Mouse (Mus musculus): ENCODE measurements around the gene Rbm4b. TPM values are rescaled to one million over a fixed set of nuclear protein-coding genes. Genes with fewer than 3 reads are reported as not detected.

Rbm4b gene
- polyA plus RNA-seq, 1 experiment from 2014 or later = 112 TPM

GRCm38 (mm10) chr19:4720112-4720511, 36.2 kb upstream of the Rbm4b start:
- no peak for ATAC-seq (ENCODE audit: insufficient number of reproducible peaks, insufficient read depth, low FRiP score, low TSS enrichment)
- Histone ChIP-seq H3K4me2 (replicated peaks) (no peak overlapping the region), H3K9ac (no peak overlapping the region), H3K36me3 (no peaks in the 10 kb centered on the region), H3K27me3 (peaks cover 11% of the 10 kb centered on the region; the same call in 1 of the 2 replicates), H3K4me1 (0 out of 2 replicates have a peak, but pooled peaks cover 15% of the 10 kb centered on the region), H3K9me3 (0 out of 2 replicates have a peak, but pooled peaks cover 3% of the 10 kb centered on the region), H3K4me3 (no peak overlapping the region), H3K27ac (no peak overlapping the region)
- 76% methylated on average over 15 of the region's 15 CpGs for WGBS

GRCm38 (mm10) chr19:4720671-4721244, 35.5 kb upstream of the Rbm4b start:
- Histone ChIP-seq H3K27ac (no peak overlapping the region), H3K36me3 (no peaks in the 10 kb centered on the region), H3K4me1 (0 out of 2 replicates have a peak, but pooled peaks cover 15% of the 10 kb centered on the region), H3K4me3 (peak overlapping the region; percentile 18), H3K9me3 (0 out of 2 replicates have a peak, but pooled peaks cover 3% of the 10 kb centered on the region), H3K9ac (no peak overlapping the region), H3K4me2 (replicated peaks) (peak overlapping the region; percentile 30), H3K27me3 (peaks cover 7% of the 10 kb centered on the region; the same call in 1 of the 2 replicates)
- 13% methylated on average over 11 of the region's 11 CpGs for WGBS
- no peak for ATAC-seq (ENCODE audit: insufficient number of reproducible peaks, insufficient read depth, low FRiP score, low TSS enrichment)

GRCm38 (mm10) chr19:4729186-4729585, 27.1 kb upstream of the Rbm4b start:
- Histone ChIP-seq H3K4me2 (replicated peaks) (no peak overlapping the region), H3K27ac (no peak overlapping the region), H3K4me1 (no peaks in the 10 kb centered on the region), H3K9me3 (no peaks in the 10 kb centered on the region), H3K27me3 (no peaks in the 10 kb centered on the region), H3K36me3 (no peaks in the 10 kb centered on the region), H3K4me3 (no peak overlapping the region), H3K9ac (no peak overlapping the region)
- ATAC-seq (ENCODE audit: insufficient number of reproducible peaks, insufficient read depth, low FRiP score, low TSS enrichment) = no peak
- WGBS = 80% methylated on average over 9 of the region's 9 CpGs

GRCm38 (mm10) chr19:4733052-4733451, 23.2 kb upstream of the Rbm4b start:
- ATAC-seq (ENCODE audit: insufficient number of reproducible peaks, insufficient read depth, low FRiP score, low TSS enrichment) = no peak
- H3K36me3 ChIP-seq = peaks cover 2% of the 10 kb centered on the region
- H3K9me3 ChIP-seq = no peaks in the 10 kb centered on the region
- no peak overlapping the region for H3K4me2 ChIP-seq (replicated peaks)
- H3K27ac ChIP-seq = no peak overlapping the region
- WGBS = 79% methylated on average over 3 of the region's 3 CpGs
- no peak overlapping the region for H3K9ac ChIP-seq
- H3K27me3 ChIP-seq = no peaks in the 10 kb centered on the region
- H3K4me1 ChIP-seq = no peaks in the 10 kb centered on the region
- no peak overlapping the region for H3K4me3 ChIP-seq

- H3K4me3 ChIP-seq = no peak overlapping the region
- peaks cover 6% of the 10 kb centered on the region for H3K36me3 ChIP-seq
- ATAC-seq (ENCODE audit: insufficient number of reproducible peaks, insufficient read depth, low FRiP score, low TSS enrichment) = no peak
- H3K4me1 ChIP-seq = no peaks in the 10 kb centered on the region
- no peak overlapping the region for H3K9ac ChIP-seq
- no peak overlapping the region for H3K27ac ChIP-seq
- no peaks in the 10 kb centered on the region for H3K27me3 ChIP-seq
- H3K9me3 ChIP-seq = no peaks in the 10 kb centered on the region
- no peak overlapping the region for H3K4me2 ChIP-seq (replicated peaks)
- 87% methylated on average over 13 of the region's 13 CpGs for whole genome bisulfite sequencing
These were observed 18.4 kb upstream of the Rbm4b start for GRCm38 (mm10) chr19:4737866-4738265.

GRCm38 (mm10) chr19:4739053-4739452, 17.2 kb upstream of the Rbm4b start:
- Histone ChIP-seq H3K4me3 (no peak overlapping the region), H3K9ac (no peak overlapping the region), H3K27ac (no peak overlapping the region), H3K4me1 (no peaks in the 10 kb centered on the region), H3K4me2 (replicated peaks) (no peak overlapping the region), H3K27me3 (no peaks in the 10 kb centered on the region), H3K36me3 (peaks cover 9% of the 10 kb centered on the region), H3K9me3 (no peaks in the 10 kb centered on the region)
- ATAC-seq (ENCODE audit: insufficient number of reproducible peaks, insufficient read depth, low FRiP score, low TSS enrichment) = no peak
- 92% methylated on average over 11 of the region's 11 CpGs for WGBS

- peaks cover 9% of the 10 kb centered on the region for H3K36me3 ChIP-seq
- no peaks in the 10 kb centered on the region for H3K27me3 ChIP-seq
- H3K4me3 ChIP-seq = no peak overlapping the region
- H3K9ac ChIP-seq = no peak overlapping the region
- no peaks in the 10 kb centered on the region for H3K4me1 ChIP-seq
- H3K9me3 ChIP-seq = no peaks in the 10 kb centered on the region
- no peak for ATAC-seq (ENCODE audit: insufficient number of reproducible peaks, insufficient read depth, low FRiP score, low TSS enrichment)
- WGBS = 92% methylated on average over 5 of the region's 5 CpGs
- H3K27ac ChIP-seq = no peak overlapping the region
- no peak overlapping the region for H3K4me2 ChIP-seq (replicated peaks)
These were observed 16.5 kb upstream of the Rbm4b start for GRCm38 (mm10) chr19:4739762-4740161.

GRCm38 (mm10) chr19:4741482-4741881, 14.8 kb upstream of the Rbm4b start:
- no peaks in the 10 kb centered on the region for H3K9me3 ChIP-seq
- H3K4me3 ChIP-seq = no peak overlapping the region
- H3K9ac ChIP-seq = no peak overlapping the region
- H3K4me2 ChIP-seq (replicated peaks) = no peak overlapping the region
- H3K4me1 ChIP-seq = 0 out of 2 replicates have a peak, but pooled peaks cover 3% of the 10 kb centered on the region
- WGBS = 81% methylated on average over 10 of the region's 10 CpGs
- no peak for ATAC-seq (ENCODE audit: insufficient number of reproducible peaks, insufficient read depth, low FRiP score, low TSS enrichment)
- no peaks in the 10 kb centered on the region for H3K27me3 ChIP-seq
- no peak overlapping the region for H3K27ac ChIP-seq
- peaks cover 13% of the 10 kb centered on the region for H3K36me3 ChIP-seq

GRCm38 (mm10) chr19:4742229-4742628, 14.1 kb upstream of the Rbm4b start:
- ATAC-seq (ENCODE audit: insufficient number of reproducible peaks, insufficient read depth, low FRiP score, low TSS enrichment) = no peak
- Histone ChIP-seq H3K9me3 (no peaks in the 10 kb centered on the region), H3K36me3 (peaks cover 13% of the 10 kb centered on the region), H3K4me3 (no peak overlapping the region), H3K27ac (no peak overlapping the region), H3K4me2 (replicated peaks) (no peak overlapping the region), H3K27me3 (no peaks in the 10 kb centered on the region), H3K9ac (no peak overlapping the region), H3K4me1 (0 out of 2 replicates have a peak, but pooled peaks cover 3% of the 10 kb centered on the region)
- 93% methylated on average over 6 of the region's 6 CpGs for WGBS

GRCm38 (mm10) chr19:4743524-4743923, 12.8 kb upstream of the Rbm4b start:
- no peak overlapping the region for H3K4me2 ChIP-seq (replicated peaks)
- H3K4me3 ChIP-seq = no peak overlapping the region
- H3K27me3 ChIP-seq = no peaks in the 10 kb centered on the region
- no peaks in the 10 kb centered on the region for H3K9me3 ChIP-seq
- H3K27ac ChIP-seq = no peak overlapping the region
- peaks cover 7% of the 10 kb centered on the region; the same call in 1 of the 2 replicates for H3K36me3 ChIP-seq
- H3K4me1 ChIP-seq = 0 out of 2 replicates have a peak, but pooled peaks cover 3% of the 10 kb centered on the region
- WGBS = 36% methylated on average over 5 of the region's 5 CpGs
- no peak for ATAC-seq (ENCODE audit: insufficient number of reproducible peaks, insufficient read depth, low FRiP score, low TSS enrichment)
- H3K9ac ChIP-seq = no peak overlapping the region

GRCm38 (mm10) chr19:4744026-4744425, 12.3 kb upstream of the Rbm4b start:
- Histone ChIP-seq H3K36me3 (peaks cover 7% of the 10 kb centered on the region; the same call in 1 of the 2 replicates), H3K4me3 (no peak overlapping the region), H3K9me3 (no peaks in the 10 kb centered on the region), H3K27me3 (no peaks in the 10 kb centered on the region), H3K27ac (no peak overlapping the region), H3K4me1 (0 out of 2 replicates have a peak, but pooled peaks cover 3% of the 10 kb centered on the region), H3K9ac (no peak overlapping the region), H3K4me2 (replicated peaks) (no peak overlapping the region)
- 78% methylated on average over 14 of the region's 14 CpGs for WGBS
- ATAC-seq (ENCODE audit: insufficient number of reproducible peaks, insufficient read depth, low FRiP score, low TSS enrichment) = no peak

GRCm38 (mm10) chr19:4745057-4745456, 11.2 kb upstream of the Rbm4b start:
- no peak overlapping the region for H3K27ac ChIP-seq
- H3K36me3 ChIP-seq = peaks cover 7% of the 10 kb centered on the region; the same call in 1 of the 2 replicates
- 0 out of 2 replicates have a peak, but pooled peaks cover 3% of the 10 kb centered on the region for H3K4me1 ChIP-seq
- H3K9me3 ChIP-seq = no peaks in the 10 kb centered on the region
- no peak overlapping the region for H3K4me3 ChIP-seq
- no peak overlapping the region for H3K4me2 ChIP-seq (replicated peaks)
- no peaks in the 10 kb centered on the region for H3K27me3 ChIP-seq
- no peak for ATAC-seq (ENCODE audit: insufficient number of reproducible peaks, insufficient read depth, low FRiP score, low TSS enrichment)
- H3K9ac ChIP-seq = no peak overlapping the region
- WGBS = 77% methylated on average over 9 of the region's 9 CpGs

Measured in embryonic facial prominence, embryonic 12.5 days (tissue).